Mouse (Mus musculus): ENCODE results near the gene Ppp1r35. TPM values are rescaled to one million over a fixed set of nuclear protein-coding genes. Genes with fewer than 3 reads are reported as not detected.
A peak's percentile ranks its signal among the peaks of the same experiment; 100 is the strongest.

The Ppp1r35 gene
- polyA plus RNA-seq, 2 experiments: 23.1 to 27.0 TPM

- H3K4me3 ChIP-seq (ENCODE audit: insufficient read depth in 1 of 2, low read depth in 2 of 2, low read length in 2 of 2): no peak overlapping the region
- TF ChIP-seq CTCF (IDR thresholded peaks at IDR 0.05; ENCODE audit: low read depth): peak; percentile 79
- TF ChIP-seq EP300 (IDR thresholded peaks at IDR 0.05; ENCODE audit: low read depth): no peak
- H3K36me3 ChIP-seq (replicated peaks; ENCODE audit: control insufficient read depth, insufficient read depth, low read depth): no peaks in the 10 kb centered on the region
- WGBS (ENCODE audit: insufficient replicate concordance): 52% methylated on average over 3 of the region's 3 CpGs
- H3K4me2 ChIP-seq (ENCODE audit: low read depth): no peak overlapping the region
- no peak overlapping the region for H3K9ac ChIP-seq (replicated peaks)
- no peaks in the 10 kb centered on the region for H3K4me1 ChIP-seq (replicated peaks; ENCODE audit: control insufficient read depth in 2 of 2, insufficient read depth in 2 of 2, low read length in 1 of 2)
- DNase-seq (ENCODE audit: low read depth in 3 of 3, low spot score in 3 of 3): no peak
- H3K27me3 ChIP-seq (ENCODE audit: control insufficient read depth, insufficient read depth, low read length): no peaks in the 10 kb centered on the region
- no peak overlapping the region for H3K27ac ChIP-seq
- no peak for ATAC-seq (ENCODE audit: insufficient read depth)
- no peaks in the 10 kb centered on the region for H3K9me3 ChIP-seq (ENCODE audit: control insufficient read depth, low read length)
Measured at GRCm38 (mm10) chr5:137766270-137766669, 12.4 kb upstream of the Ppp1r35 start.

- DNase-seq (ENCODE audit: low read depth in 3 of 3, low spot score in 3 of 3): no peak
- TF ChIP-seq EP300 (IDR thresholded peaks at IDR 0.05; ENCODE audit: low read depth): no peak
- no peak for TF ChIP-seq CTCF (IDR thresholded peaks at IDR 0.05; ENCODE audit: low read depth)
- WGBS (ENCODE audit: insufficient replicate concordance): 50% methylated on average over 1 of the region's 1 CpGs
- Histone ChIP-seq H3K36me3 (replicated peaks; ENCODE audit: control insufficient read depth, insufficient read depth, low read depth) (no peaks in the 10 kb centered on the region), H3K4me1 (replicated peaks; ENCODE audit: control insufficient read depth in 2 of 2, insufficient read depth in 2 of 2, low read length in 1 of 2) (peaks cover 0 to 9% of the 10 kb centered on the region in 2 experiments; a peak in 2 of 4 replicates), H3K4me3 (ENCODE audit: insufficient read depth in 1 of 2, low read depth in 2 of 2, low read length in 2 of 2) (no peak overlapping the region), H3K9ac (replicated peaks) (no peak overlapping the region), H3K4me2 (ENCODE audit: low read depth) (no peak overlapping the region), H3K27me3 (ENCODE audit: control insufficient read depth, insufficient read depth, low read length) (no peaks in the 10 kb centered on the region), H3K9me3 (ENCODE audit: control insufficient read depth, low read length) (no peaks in the 10 kb centered on the region), H3K27ac (no peak overlapping the region)
- no peak for ATAC-seq (ENCODE audit: insufficient read depth)
Measured at GRCm38 (mm10) chr5:137768475-137768874, 10.2 kb upstream of the Ppp1r35 start.

DNA sequence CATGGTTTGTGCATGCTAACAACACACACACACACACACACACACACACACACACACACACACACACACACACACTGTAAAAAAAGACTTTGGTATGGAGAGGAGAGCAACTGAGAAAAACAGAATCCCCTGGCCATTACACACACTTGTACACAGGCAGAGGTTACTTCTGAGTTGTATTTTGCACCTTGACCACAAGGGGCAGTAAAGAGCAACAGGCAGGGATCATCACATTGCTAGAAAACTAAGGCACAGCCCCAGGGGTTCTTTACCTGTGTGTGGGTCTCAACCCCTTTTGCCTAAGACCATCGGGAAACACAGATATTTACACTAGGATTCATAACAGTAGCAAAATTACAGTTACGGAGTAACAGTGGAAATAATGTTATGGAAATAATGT is 7.9 kb upstream of the Ppp1r35 start:
- ATAC-seq (ENCODE audit: insufficient read depth) (peak; percentile 50; the same call in 1 of the 2 replicates), DNase-seq (ENCODE audit: low read depth in 3 of 3, low spot score in 3 of 3) (no peak)
- Histone ChIP-seq H3K4me2 (ENCODE audit: low read depth) (no peak overlapping the region), H3K36me3 (replicated peaks; ENCODE audit: control insufficient read depth, insufficient read depth, low read depth) (no peaks in the 10 kb centered on the region), H3K9ac (replicated peaks) (no peak overlapping the region), H3K27me3 (ENCODE audit: control insufficient read depth, insufficient read depth, low read length) (no peaks in the 10 kb centered on the region), H3K4me1 (replicated peaks; ENCODE audit: control insufficient read depth in 2 of 2, insufficient read depth in 2 of 2, low read length in 1 of 2) (peaks cover 0 to 9% of the 10 kb centered on the region in 2 experiments; a peak in 2 of 4 replicates), H3K4me3 (ENCODE audit: insufficient read depth in 1 of 2, low read depth in 2 of 2, low read length in 2 of 2) (no peak overlapping the region), H3K27ac (no peak overlapping the region), H3K9me3 (ENCODE audit: control insufficient read depth, low read length) (no peaks in the 10 kb centered on the region)
- 16% methylated on average over 2 of the region's 2 CpGs for WGBS (ENCODE audit: insufficient replicate concordance)
- TF ChIP-seq CTCF (IDR thresholded peaks at IDR 0.05; ENCODE audit: low read depth): peak; percentile 94
- no peak for TF ChIP-seq EP300 (IDR thresholded peaks at IDR 0.05; ENCODE audit: low read depth)

- no peak for DNase-seq (ENCODE audit: low read depth in 3 of 3, low spot score in 3 of 3)
- Histone ChIP-seq H3K27me3 (ENCODE audit: control insufficient read depth, insufficient read depth, low read length) (no peaks in the 10 kb centered on the region), H3K9ac (replicated peaks) (no peak overlapping the region), H3K4me2 (ENCODE audit: low read depth) (no peak overlapping the region), H3K4me3 (ENCODE audit: insufficient read depth in 1 of 2, low read depth in 2 of 2, low read length in 2 of 2) (no peak overlapping the region), H3K4me1 (replicated peaks; ENCODE audit: control insufficient read depth in 2 of 2, insufficient read depth in 2 of 2, low read length in 1 of 2) (peaks cover 9 to 22% of the 10 kb centered on the region in 2 experiments), H3K27ac (no peak overlapping the region), H3K9me3 (ENCODE audit: control insufficient read depth, low read length) (no peaks in the 10 kb centered on the region), H3K36me3 (replicated peaks; ENCODE audit: control insufficient read depth, insufficient read depth, low read depth) (no peaks in the 10 kb centered on the region)
- no peak for TF ChIP-seq EP300 (IDR thresholded peaks at IDR 0.05; ENCODE audit: low read depth)
- TF ChIP-seq CTCF (IDR thresholded peaks at IDR 0.05; ENCODE audit: low read depth): no peak
- ATAC-seq (ENCODE audit: insufficient read depth): peak; percentile 16; the same call in 1 of the 2 replicates
Measured at GRCm38 (mm10) chr5:137772755-137773154, 5.9 kb upstream of the Ppp1r35 start.

GRCm38 (mm10) chr5:137775587-137776290 is 2.9 kb upstream of the Ppp1r35 start:
- DNase-seq (ENCODE audit: low read depth in 3 of 3, low spot score in 3 of 3) (no peak), ATAC-seq (ENCODE audit: insufficient read depth) (no peak)
- WGBS (ENCODE audit: insufficient replicate concordance): 79% methylated on average over 2 of the region's 2 CpGs
- no peak for TF ChIP-seq CTCF (IDR thresholded peaks at IDR 0.05; ENCODE audit: low read depth)
- no peak for TF ChIP-seq EP300 (IDR thresholded peaks at IDR 0.05; ENCODE audit: low read depth)
- H3K4me2 ChIP-seq (ENCODE audit: low read depth): no peak overlapping the region
- no peak overlapping the region for H3K27ac ChIP-seq
- no peak overlapping the region for H3K4me3 ChIP-seq (ENCODE audit: insufficient read depth in 1 of 2, low read depth in 2 of 2, low read length in 2 of 2)
- H3K36me3 ChIP-seq (replicated peaks; ENCODE audit: control insufficient read depth, insufficient read depth, low read depth): peaks cover 7% of the 10 kb centered on the region
- peaks cover 19 to 33% of the 10 kb centered on the region in 2 experiments for H3K4me1 ChIP-seq (replicated peaks; ENCODE audit: control insufficient read depth in 2 of 2, insufficient read depth in 2 of 2, low read length in 1 of 2)
- no peaks in the 10 kb centered on the region for H3K9me3 ChIP-seq (ENCODE audit: control insufficient read depth, low read length)
- 0 out of 2 replicates have a peak overlapping the region, but pooled peaks have one; percentile 2 for H3K9ac ChIP-seq (replicated peaks)
- no peaks in the 10 kb centered on the region for H3K27me3 ChIP-seq (ENCODE audit: control insufficient read depth, insufficient read depth, low read length)

Measured in liver, embryonic 14.5 days (tissue).